Mouse (Mus musculus): ENCODE results near the gene Scgb1b30.
"Not testable (repeated sequence)": the region's sequence is repeated elsewhere in the genome, so short reads cannot be mapped to it uniquely, and the experiment has no call there.

GRCm38 (mm10) chr7:34120636-34121035 lies 25.4 kb downstream of the Scgb1b30 start:
- TF ChIP-seq CTCF (IDR thresholded peaks at IDR 0.05; ENCODE audit: insufficient read depth, low read length); POLR2A (IDR thresholded peaks at IDR 0.05; ENCODE audit: borderline replicate concordance, extremely low read depth, low read depth, low read length): not testable (repeated sequence)
